Mouse (Mus musculus) testis, adult 2 months (tissue): ENCODE measurements around the gene Ccn6. TPM values are rescaled to one million over a fixed set of nuclear protein-coding genes. Genes with fewer than 3 reads are reported as not detected.

ENCODE experiments used
- H3K27ac ChIP-seq: fragments of 200-500 bp; 2 replicates; pipeline ENCODE4 v1.5.1; 2012; ENCODE audit warnings: low read depth, low read length; ENCODE audit not compliant: control insufficient read depth, insufficient read depth
- H3K27me3 ChIP-seq: fragments of 200-500 bp; 2 replicates; pipeline ENCODE4 v1.6.1; 2012; ENCODE audit warnings: mild to moderate bottlenecking, low read length, moderate library complexity; ENCODE audit not compliant: control insufficient read depth, insufficient read depth
- H3K36me3 ChIP-seq: fragments of 200-500 bp; 2 replicates; pipeline ENCODE4 v1.6.1; 2012; ENCODE audit warnings: mild to moderate bottlenecking, low read length; ENCODE audit not compliant: control insufficient read depth, insufficient read depth
- H3K4me1 ChIP-seq: fragments of 200-500 bp; 2 replicates; pipeline ENCODE4 v1.6.1; 2012; ENCODE audit warnings: low read length; ENCODE audit not compliant: control insufficient read depth, insufficient read depth
- H3K4me3 ChIP-seq: fragments of 200-500 bp; 2 replicates; pipeline ENCODE4 v1.5.1; 2012; ENCODE audit warnings: low read depth, mild to moderate bottlenecking, low read length, moderate library complexity, mixed read lengths; ENCODE audit not compliant: control insufficient read depth
- CTCF ChIP-seq: fragments of 200-500 bp; IDR thresholded peaks from 2 replicates; pipeline ENCODE4 v1.5.1; 2012; ENCODE audit warnings: low read depth, mild to moderate bottlenecking, inconsistent platforms, low read length, moderate library complexity; ENCODE audit not compliant: control insufficient read depth, insufficient read depth, insufficient replicate concordance
- POLR2A ChIP-seq: fragments of 200-500 bp; IDR thresholded peaks from 2 replicates; pipeline ENCODE4 v1.6.1; 2012; ENCODE audit warnings: low read depth, mild to moderate bottlenecking, inconsistent platforms, low read length, moderate library complexity; ENCODE audit not compliant: control insufficient read depth
- polyA plus RNA-seq: library from polyadenylated mRNA; depleted of rRNA; stranded (reverse); fragments of >200 nt; gene quantifications from 2 replicates; pipeline ENCODE4 v1.2.3, GENCODE M21; 2012

Ccn6 gene
- polyA plus RNA-seq, 1 experiment: not detected

- Histone ChIP-seq H3K27ac (no peak overlapping the region), H3K27me3 (no peaks in the 10 kb centered on the region), H3K4me1 (no peaks in the 10 kb centered on the region; the same call in none of the 2 replicates), H3K36me3 (no peaks in the 10 kb centered on the region), H3K4me3 (no peak overlapping the region)
- no peak for TF ChIP-seq CTCF
- no peak for TF ChIP-seq POLR2A
Measured at GRCm38 (mm10) chr10:39170706-39171105, 7.1 kb upstream of the Ccn6 start.

- H3K4me3 ChIP-seq: no peak overlapping the region
- H3K36me3 ChIP-seq: no peaks in the 10 kb centered on the region
- no peak overlapping the region for H3K27ac ChIP-seq
- H3K27me3 ChIP-seq: no peaks in the 10 kb centered on the region
- TF ChIP-seq POLR2A (no peak), CTCF (peak; percentile 87)
- no peaks in the 10 kb centered on the region; the same call in none of the 2 replicates for H3K4me1 ChIP-seq
Measured at GRCm38 (mm10) chr10:39170181-39170580, 6.6 kb upstream of the Ccn6 start.

GRCm38 (mm10) chr10:39169642-39170041, 6.0 kb upstream of the Ccn6 start:
- Histone ChIP-seq H3K27ac (no peak overlapping the region), H3K27me3 (no peaks in the 10 kb centered on the region), H3K4me1 (no peaks in the 10 kb centered on the region; the same call in none of the 2 replicates), H3K36me3 (no peaks in the 10 kb centered on the region), H3K4me3 (no peak overlapping the region)
- TF ChIP-seq CTCF (no peak), POLR2A (no peak)

- Histone ChIP-seq H3K27ac (no peak overlapping the region), H3K4me3 (no peak overlapping the region), H3K4me1 (no peaks in the 10 kb centered on the region; the same call in none of the 2 replicates), H3K36me3 (no peaks in the 10 kb centered on the region), H3K27me3 (no peaks in the 10 kb centered on the region)
- TF ChIP-seq CTCF (no peak), POLR2A (no peak)
Measured at GRCm38 (mm10) chr10:39167611-39168010, 4.0 kb upstream of the Ccn6 start.

GRCm38 (mm10) chr10:39165632-39166115, 2.1 kb upstream of the Ccn6 start:
- Histone ChIP-seq H3K4me1 (no peaks in the 10 kb centered on the region; the same call in none of the 2 replicates), H3K36me3 (no peaks in the 10 kb centered on the region), H3K4me3 (no peak overlapping the region), H3K27me3 (no peaks in the 10 kb centered on the region), H3K27ac (no peak overlapping the region)
- no peak for TF ChIP-seq POLR2A
- TF ChIP-seq CTCF: no peak

- Histone ChIP-seq H3K27ac (no peak overlapping the region), H3K27me3 (no peaks in the 10 kb centered on the region), H3K4me3 (no peak overlapping the region), H3K36me3 (no peaks in the 10 kb centered on the region), H3K4me1 (no peaks in the 10 kb centered on the region)
- TF ChIP-seq CTCF: no peak
- no peak for TF ChIP-seq POLR2A
Measured at GRCm38 (mm10) chr10:39162666-39163484, 719 bp downstream of the Ccn6 start.

GRCm38 (mm10) chr10:39161406-39161805, 2.2 kb downstream of the Ccn6 start:
- H3K4me3 ChIP-seq: no peak overlapping the region
- TF ChIP-seq POLR2A (no peak), CTCF (no peak)
- H3K4me1 ChIP-seq: no peaks in the 10 kb centered on the region
- no peaks in the 10 kb centered on the region for H3K36me3 ChIP-seq
- H3K27me3 ChIP-seq: no peaks in the 10 kb centered on the region
- no peak overlapping the region for H3K27ac ChIP-seq
